Mouse (Mus musculus) ES-Bruce4 (cell line): ENCODE data around the gene Snrnp200.

Source experiments
- EP300 ChIP-seq: IDR thresholded peaks from 2 replicates; pipeline ENCODE4 v1.6.1; 2011; ENCODE audit warnings: low read depth, low read length; ENCODE audit not compliant: insufficient read depth
- POLR2A ChIP-seq: IDR thresholded peaks from one replicate; pipeline ENCODE4 v1.8.1; 2011; ENCODE audit warnings: low read length; ENCODE audit not compliant: insufficient read depth

DNA sequence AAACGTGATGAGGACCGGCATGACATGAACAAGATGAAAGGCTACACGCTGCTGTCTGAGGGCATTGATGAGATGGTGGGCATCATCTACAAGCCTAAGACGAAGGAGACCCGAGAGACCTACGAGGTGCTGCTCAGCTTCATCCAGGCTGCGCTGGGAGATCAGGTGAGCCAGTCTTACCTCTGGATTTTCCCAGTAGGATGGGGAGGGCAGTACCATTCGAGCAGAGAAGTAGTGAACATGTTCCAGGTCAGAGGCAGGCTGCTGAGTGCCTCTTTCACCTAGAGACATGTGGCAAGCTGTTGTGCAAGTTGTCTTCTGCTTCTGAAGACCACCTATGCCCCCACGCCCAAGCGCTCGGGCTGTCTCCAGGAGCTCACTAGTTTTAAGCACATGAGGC is 2.5 kb downstream of the Snrnp200 start:
- TF ChIP-seq POLR2A (no peak), EP300 (no peak)
